Mouse (Mus musculus) liver, embryonic 16.5 days (tissue): ENCODE results near the gene Fam20a. TPM values are rescaled to one million over a fixed set of nuclear protein-coding genes. Genes with fewer than 3 reads are reported as not detected.

ENCODE experiments used
- ATAC-seq: fragments of 200-750 bp; cut with Nextera tagmentation; 2 replicates; pipeline ENCODE4 v1.8.0; 2017; ENCODE audit warnings: low read depth, mild to moderate bottlenecking, moderate number of reproducible peaks, moderate library complexity
- H3K27ac ChIP-seq: fragments of 300-500 bp; sonication (generic); 2 replicates; pipeline ENCODE4 v1.5.1; 2014; ENCODE audit warnings: mild to moderate bottlenecking, low read length
- H3K27me3 ChIP-seq: fragments of 300-500 bp; sonication (generic); 2 replicates; pipeline ENCODE4 v1.6.1; 2014; ENCODE audit warnings: low read depth, low read length, mixed read lengths; ENCODE audit not compliant: control insufficient read depth, insufficient read depth
- H3K36me3 ChIP-seq: fragments of 300-500 bp; sonication (generic); 2 replicates; pipeline ENCODE4 v1.6.1; 2014; ENCODE audit warnings: mild to moderate bottlenecking; ENCODE audit not compliant: control insufficient read depth, insufficient read depth
- H3K4me1 ChIP-seq: fragments of 300-500 bp; sonication (generic); 2 replicates; pipeline ENCODE4 v1.6.1; 2014; ENCODE audit warnings: low read depth, low read length, mixed read lengths; ENCODE audit not compliant: control insufficient read depth
- H3K4me2 ChIP-seq: fragments of 300-500 bp; sonication (generic); 2 replicates; pipeline ENCODE4 v1.6.1; 2014; ENCODE audit warnings: low read depth, low read length, mixed read lengths
- H3K4me3 ChIP-seq: fragments of 300-500 bp; sonication (generic); 2 replicates; pipeline ENCODE4 v1.5.1; 2014; ENCODE audit warnings: low read depth, mild to moderate bottlenecking, low read length
- H3K9ac ChIP-seq: fragments of 300-500 bp; sonication (generic); 2 replicates; pipeline ENCODE4 v1.6.1; 2014; ENCODE audit warnings: low read depth, low read length
- H3K9me3 ChIP-seq: fragments of 300-500 bp; sonication (generic); replicated peaks from 2 replicates; pipeline ENCODE4 v1.6.1; 2016; ENCODE audit warnings: low read length; ENCODE audit not compliant: control insufficient read depth
- WGBS: fragments of 180-500 bp; shearing (Covaris S2); extraction: QIAGEN DNeasy Blood & Tissue Kit; methylation state at CpG from one replicate; pipeline ENCODE4 v1.1.7; 2014; ENCODE audit not compliant: insufficient replicate concordance; 5-methylcytosine and 5-hydroxymethylcytosine counted together
- polyA plus RNA-seq: library from polyadenylated mRNA; unstranded; fragments of >200 nt; fragmentation: Nextera tagmentation; extraction: Ambion mirVana; gene quantifications from 2 replicates; pipeline ENCODE4 v1.2.1, GENCODE M21; 2015

Gene Fam20a
- polyA plus RNA-seq, 1 experiment from 2014 or later: 10.3 TPM

GRCm38 (mm10) chr11:109649206-109649605, 72.9 kb downstream of the Fam20a start, which contains the start of gene Prkar1a:
Gene Prkar1a, plus strand, starts transcription at chr11:109649405.
- Histone ChIP-seq H3K4me2 (peak within 1 kb of the TSS; percentile 96), H3K36me3 (peaks cover 3% of the 10 kb centered on the region; the same call in 1 of the 2 replicates), H3K9ac (peak within 1 kb of the TSS; percentile 36), H3K4me3 (peak within 1 kb of the TSS; percentile 85), H3K27ac (no peak within 1 kb of the TSS), H3K4me1 (peaks cover 29% of the 10 kb centered on the region), H3K9me3 (no peaks in the 10 kb centered on the region), H3K27me3 (peaks cover 3% of the 10 kb centered on the region; the same call in 1 of the 2 replicates)
- 6% methylated on average over 8 of the region's 8 CpGs for WGBS
- ATAC-seq: no peak

GRCm38 (mm10) chr11:109648510-109648909, 73.6 kb downstream of the Fam20a start:
- Histone ChIP-seq H3K4me2 (no peak overlapping the region), H3K4me3 (no peak overlapping the region), H3K36me3 (no peaks in the 10 kb centered on the region), H3K9me3 (no peaks in the 10 kb centered on the region), H3K27me3 (peaks cover 3% of the 10 kb centered on the region; the same call in 1 of the 2 replicates), H3K4me1 (peaks cover 29% of the 10 kb centered on the region), H3K27ac (no peak overlapping the region), H3K9ac (no peak overlapping the region)
- ATAC-seq: no peak
- 18% methylated on average over 7 of the region's 7 CpGs for WGBS

GRCm38 (mm10) chr11:109641498-109642222, 80.4 kb downstream of the Fam20a start:
- H3K9ac ChIP-seq: no peak overlapping the region
- no peak for ATAC-seq
- H3K27ac ChIP-seq: no peak overlapping the region
- H3K4me1 ChIP-seq: no peaks in the 10 kb centered on the region
- no peaks in the 10 kb centered on the region for H3K36me3 ChIP-seq
- no peaks in the 10 kb centered on the region for H3K9me3 ChIP-seq
- no peak overlapping the region for H3K4me2 ChIP-seq
- H3K27me3 ChIP-seq: no peaks in the 10 kb centered on the region
- H3K4me3 ChIP-seq: no peak overlapping the region
- WGBS: 66% methylated on average over 5 of the region's 5 CpGs

GRCm38 (mm10) chr11:109635871-109636395, 86.1 kb downstream of the Fam20a start:
- no peak overlapping the region for H3K4me3 ChIP-seq
- no peak for ATAC-seq
- no peak overlapping the region for H3K27ac ChIP-seq
- H3K9ac ChIP-seq: no peak overlapping the region
- no peaks in the 10 kb centered on the region for H3K9me3 ChIP-seq
- no peaks in the 10 kb centered on the region for H3K36me3 ChIP-seq
- H3K27me3 ChIP-seq: no peaks in the 10 kb centered on the region
- H3K4me1 ChIP-seq: no peaks in the 10 kb centered on the region
- 58% methylated on average over 6 of the region's 6 CpGs for WGBS
- H3K4me2 ChIP-seq: no peak overlapping the region

- no peak overlapping the region for H3K4me3 ChIP-seq
- ATAC-seq: no peak
- no peak overlapping the region for H3K4me2 ChIP-seq
- 70% methylated on average over 9 of the region's 9 CpGs for WGBS
- H3K9ac ChIP-seq: no peak overlapping the region
- no peaks in the 10 kb centered on the region for H3K27me3 ChIP-seq
- no peaks in the 10 kb centered on the region for H3K4me1 ChIP-seq
- H3K9me3 ChIP-seq: no peaks in the 10 kb centered on the region
- H3K36me3 ChIP-seq: no peaks in the 10 kb centered on the region
- no peak overlapping the region for H3K27ac ChIP-seq
Measured at GRCm38 (mm10) chr11:109634928-109635327, 87.2 kb downstream of the Fam20a start.

- no peak overlapping the region for H3K9ac ChIP-seq
- no peak overlapping the region for H3K27ac ChIP-seq
- H3K27me3 ChIP-seq: no peaks in the 10 kb centered on the region
- no peaks in the 10 kb centered on the region for H3K36me3 ChIP-seq
- H3K4me3 ChIP-seq: no peak overlapping the region
- no peak for ATAC-seq
- WGBS: 59% methylated on average over 10 of the region's 10 CpGs
- H3K4me2 ChIP-seq: no peak overlapping the region
- H3K9me3 ChIP-seq: no peaks in the 10 kb centered on the region
- H3K4me1 ChIP-seq: peaks cover 4% of the 10 kb centered on the region
Measured at GRCm38 (mm10) chr11:109629021-109629521, 93.0 kb downstream of the Fam20a start.

GRCm38 (mm10) chr11:109628099-109628498, 94.0 kb downstream of the Fam20a start:
- Histone ChIP-seq H3K4me3 (no peak overlapping the region), H3K27ac (no peak overlapping the region), H3K4me1 (peaks cover 4% of the 10 kb centered on the region), H3K36me3 (no peaks in the 10 kb centered on the region), H3K9ac (no peak overlapping the region), H3K4me2 (no peak overlapping the region), H3K9me3 (no peaks in the 10 kb centered on the region), H3K27me3 (no peaks in the 10 kb centered on the region)
- 25% methylated on average over 3 of the region's 3 CpGs for WGBS
- ATAC-seq: peak; percentile 48

- Histone ChIP-seq H3K4me1 (peaks cover 5% of the 10 kb centered on the region), H3K36me3 (no peaks in the 10 kb centered on the region), H3K9ac (no peak overlapping the region), H3K4me2 (no peak overlapping the region), H3K9me3 (no peaks in the 10 kb centered on the region), H3K27me3 (no peaks in the 10 kb centered on the region), H3K4me3 (no peak overlapping the region), H3K27ac (no peak overlapping the region)
- WGBS: 65% methylated on average over 4 of the region's 4 CpGs
- no peak for ATAC-seq
Measured at GRCm38 (mm10) chr11:109627648-109628047, 94.4 kb downstream of the Fam20a start.

GRCm38 (mm10) chr11:109623238-109623637, 98.8 kb downstream of the Fam20a start:
- Histone ChIP-seq H3K4me1 (peaks cover 13% of the 10 kb centered on the region), H3K9ac (no peak overlapping the region), H3K4me2 (no peak overlapping the region), H3K9me3 (no peaks in the 10 kb centered on the region), H3K4me3 (no peak overlapping the region), H3K27me3 (no peaks in the 10 kb centered on the region), H3K36me3 (no peaks in the 10 kb centered on the region), H3K27ac (no peak overlapping the region)
- WGBS: 86% methylated on average over 7 of the region's 7 CpGs
- no peak for ATAC-seq
